Mouse (Mus musculus) heart, adult 11 months (tissue): ENCODE measurements around the gene Adora1.

ENCODE experiments used
- DNase-seq: peaks from one replicate; pipeline ENCODE4 v3.0.0; 2022

The Adora1 gene

GRCm38 (mm10) chr1:134192024-134192423 is 43.2 kb downstream of the Adora1 start:
- no peak for DNase-seq

- no peak for DNase-seq
Measured at GRCm38 (mm10) chr1:134191192-134191591, 44.0 kb downstream of the Adora1 start.

GRCm38 (mm10) chr1:134188989-134189729 is 46.1 kb downstream of the Adora1 start:
- DNase-seq = peak; percentile 86

- DNase-seq = no peak
Measured at GRCm38 (mm10) chr1:134188217-134188616, 47.0 kb downstream of the Adora1 start.

- DNase-seq = no peak
Measured at GRCm38 (mm10) chr1:134184089-134184488, 51.1 kb downstream of the Adora1 start.

GRCm38 (mm10) chr1:134182025-134182424 is 53.2 kb downstream of the Adora1 start, which contains the start of gene Chil1:
Gene Chil1, plus strand, starts transcription at chr1:134182176.
- DNase-seq = peak; percentile 91

- no peak for DNase-seq
Measured at GRCm38 (mm10) chr1:134177976-134178375, 57.3 kb downstream of the Adora1 start.

GRCm38 (mm10) chr1:134173081-134173480 is 62.1 kb downstream of the Adora1 start:
- DNase-seq = no peak

GRCm38 (mm10) chr1:134168985-134169697 is 66.1 kb downstream of the Adora1 start:
- peak; percentile 67 for DNase-seq

GRCm38 (mm10) chr1:134168567-134168966 is 66.7 kb downstream of the Adora1 start:
- no peak for DNase-seq

- peak; percentile 73 for DNase-seq
Measured at GRCm38 (mm10) chr1:134167416-134168305, 67.6 kb downstream of the Adora1 start.

- DNase-seq = no peak
Measured at GRCm38 (mm10) chr1:134166547-134166946, 68.7 kb downstream of the Adora1 start.

GRCm38 (mm10) chr1:134164454-134164853 is 70.8 kb downstream of the Adora1 start:
- DNase-seq = peak; percentile 81

GRCm38 (mm10) chr1:134163476-134163875 is 71.8 kb downstream of the Adora1 start:
- no peak for DNase-seq

GRCm38 (mm10) chr1:134162510-134163225 is 72.6 kb downstream of the Adora1 start:
- DNase-seq = no peak

- DNase-seq = peak; percentile 77
Measured at GRCm38 (mm10) chr1:134161399-134161798, 73.8 kb downstream of the Adora1 start.

- DNase-seq = peak; percentile 66
Measured at GRCm38 (mm10) chr1:134160404-134160803, 74.8 kb downstream of the Adora1 start.

GRCm38 (mm10) chr1:134154655-134155054 is 80.6 kb downstream of the Adora1 start:
- no peak for DNase-seq

- no peak for DNase-seq
Measured at GRCm38 (mm10) chr1:134154121-134154520, 81.1 kb downstream of the Adora1 start.

GRCm38 (mm10) chr1:134152626-134153590 is 82.3 kb downstream of the Adora1 start:
- DNase-seq = peak; percentile 85
